Mouse (Mus musculus) urinary bladder, postnatal 10 days (tissue): ENCODE results near the gene 2900011O08Rik.
"Not testable (repeated sequence)": the region's sequence is repeated elsewhere in the genome, so short reads cannot be mapped to it uniquely, and the experiment has no call there.

Experiments used
- DNase-seq: peaks from one replicate; pipeline ENCODE4 v3.0.0; 2022; ENCODE audit warnings: low spot score

Gene 2900011O08Rik

GRCm38 (mm10) chr16:14068701-14069100 lies 82.3 kb downstream of the 2900011O08Rik start:
- DNase-seq: not testable (repeated sequence)

GRCm38 (mm10) chr16:14070471-14071169 lies 84.2 kb downstream of the 2900011O08Rik start:
- no peak for DNase-seq

DNA sequence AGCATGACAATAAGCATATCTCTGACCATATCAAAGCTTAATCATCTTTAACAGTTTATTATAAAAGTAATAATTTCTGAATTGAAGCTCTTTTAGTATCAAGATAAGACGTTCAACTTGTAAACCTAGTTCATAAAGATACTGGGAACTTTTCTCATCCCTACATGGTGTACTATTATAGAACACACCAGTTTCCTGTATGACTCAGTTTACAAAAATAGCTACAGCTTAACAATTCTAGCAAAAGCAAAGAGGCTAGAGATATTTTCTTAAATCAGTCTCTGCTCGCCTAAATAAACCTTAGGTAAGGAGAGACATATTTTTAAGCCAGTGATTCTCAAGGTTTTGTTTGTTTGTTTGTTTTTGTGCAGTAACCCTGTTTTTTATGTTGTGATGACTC lies 96.5 kb downstream of the 2900011O08Rik start:
- DNase-seq: no peak

- DNase-seq: no peak
Observed at GRCm38 (mm10) chr16:14088249-14088648, 101.8 kb downstream of the 2900011O08Rik start.

GRCm38 (mm10) chr16:14089296-14089695 lies 102.9 kb downstream of the 2900011O08Rik start:
- no peak for DNase-seq

GRCm38 (mm10) chr16:14091771-14092170 lies 105.4 kb downstream of the 2900011O08Rik start:
- DNase-seq: no peak

DNA sequence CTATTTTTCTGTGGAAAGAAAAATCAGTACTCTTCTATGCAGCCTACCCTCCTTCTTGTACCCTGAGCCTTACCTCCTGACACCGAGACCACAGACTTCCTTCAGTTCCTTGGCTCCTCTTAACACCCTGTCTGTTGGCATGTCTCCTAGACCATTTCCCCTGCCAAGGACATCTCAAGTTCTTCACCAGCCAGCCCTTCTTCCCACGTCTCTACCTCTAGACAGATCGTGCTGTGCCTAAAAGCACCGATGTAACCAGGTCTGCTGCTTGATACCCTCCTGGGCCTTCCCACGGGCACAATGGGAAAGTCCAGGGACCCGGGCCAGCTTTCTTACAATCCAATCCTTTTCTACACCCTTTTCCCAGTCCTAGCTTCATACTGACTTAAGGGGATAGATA lies 119.5 kb downstream of the 2900011O08Rik start:
- DNase-seq: no peak

- no peak for DNase-seq
Observed at GRCm38 (mm10) chr16:14109651-14110230, 123.3 kb downstream of the 2900011O08Rik start.

DNA sequence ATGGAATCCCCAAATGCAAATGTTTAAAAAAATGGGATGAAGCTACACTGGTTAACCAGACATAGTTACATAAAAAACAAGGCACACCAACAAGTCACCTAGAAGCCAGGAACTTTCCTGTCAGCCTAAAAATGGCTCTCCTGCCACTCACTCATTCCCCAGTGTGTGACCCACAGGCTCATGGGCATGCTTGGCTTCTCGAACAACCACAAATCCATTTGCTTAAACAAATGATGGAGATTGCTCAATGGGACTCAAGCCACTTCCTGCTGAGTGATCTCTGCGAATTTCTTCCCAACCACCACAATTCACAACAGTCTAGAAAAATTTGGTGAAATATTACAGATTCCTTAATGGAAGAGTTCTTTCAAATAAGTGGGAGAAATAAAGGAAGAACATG lies 124.5 kb downstream of the 2900011O08Rik start:
- DNase-seq: no peak

- no peak for DNase-seq
Observed at GRCm38 (mm10) chr16:14112133-14112532, 125.7 kb downstream of the 2900011O08Rik start.

GRCm38 (mm10) chr16:14112742-14113141 lies 126.3 kb downstream of the 2900011O08Rik start:
- DNase-seq: no peak

DNA sequence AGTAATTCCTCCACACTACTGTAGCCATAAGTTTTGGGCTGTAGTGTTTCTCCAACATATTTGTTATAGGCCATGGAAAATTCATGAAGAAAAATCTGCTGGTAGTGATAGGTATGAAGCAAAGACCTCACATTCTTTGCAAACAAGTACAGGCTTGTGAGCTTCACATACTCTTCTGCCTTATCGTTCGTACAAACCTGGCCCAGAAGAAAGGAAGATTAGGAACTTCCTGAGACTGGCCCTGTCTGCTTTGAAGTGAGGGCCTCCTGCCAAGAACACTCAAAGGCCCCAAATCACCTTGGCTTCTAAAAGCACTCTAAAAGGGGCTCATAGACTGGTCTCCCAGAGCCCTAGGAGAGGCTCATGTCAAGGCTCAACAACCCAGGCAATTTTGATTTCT lies 130.9 kb downstream of the 2900011O08Rik start:
- DNase-seq: no peak

GRCm38 (mm10) chr16:14120941-14121340 lies 134.5 kb downstream of the 2900011O08Rik start:
- DNase-seq: no peak

DNA sequence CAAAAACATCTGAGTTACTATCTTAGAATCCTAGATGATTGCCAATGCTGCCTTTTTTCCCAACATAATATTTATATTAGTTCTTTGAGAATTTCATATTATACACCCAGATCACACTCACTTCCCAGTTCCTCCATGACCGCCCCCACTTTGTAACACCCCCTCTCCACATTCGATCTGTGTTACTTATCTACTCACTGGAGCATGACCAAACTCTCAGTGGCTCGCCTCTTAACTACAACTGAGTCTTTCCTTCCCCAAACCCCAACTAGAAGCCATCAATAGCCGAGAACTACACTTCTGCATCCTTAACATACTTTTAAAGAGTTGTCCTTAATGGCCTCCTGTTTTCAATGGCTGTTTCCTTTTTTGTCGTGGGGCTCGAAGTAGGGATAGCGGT lies 135.2 kb downstream of the 2900011O08Rik start:
- no peak for DNase-seq

- DNase-seq: no peak
Observed at GRCm38 (mm10) chr16:14122586-14122985, 136.2 kb downstream of the 2900011O08Rik start.

DNA sequence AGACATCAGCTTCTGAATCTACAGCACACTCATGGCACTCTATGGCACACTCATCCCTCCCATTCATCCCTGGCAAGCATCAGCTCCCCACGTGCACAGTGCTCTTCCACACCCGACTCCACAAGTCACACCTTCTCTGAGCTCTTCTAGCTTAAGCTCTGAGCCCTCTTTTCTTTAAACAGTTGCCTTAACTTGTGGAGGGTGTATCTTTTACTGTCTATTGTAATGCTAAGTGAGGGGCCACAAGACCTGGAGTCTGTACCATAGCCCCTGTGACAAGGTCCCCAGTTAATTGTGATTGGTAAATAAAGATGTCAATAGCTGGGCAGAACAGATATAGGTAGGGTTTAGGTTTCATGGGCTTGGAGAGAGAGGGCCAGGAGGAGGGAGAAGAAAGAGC lies 137.5 kb downstream of the 2900011O08Rik start:
- DNase-seq: no peak

- DNase-seq: no peak
Observed at GRCm38 (mm10) chr16:14124709-14125108, 138.3 kb downstream of the 2900011O08Rik start.

DNA sequence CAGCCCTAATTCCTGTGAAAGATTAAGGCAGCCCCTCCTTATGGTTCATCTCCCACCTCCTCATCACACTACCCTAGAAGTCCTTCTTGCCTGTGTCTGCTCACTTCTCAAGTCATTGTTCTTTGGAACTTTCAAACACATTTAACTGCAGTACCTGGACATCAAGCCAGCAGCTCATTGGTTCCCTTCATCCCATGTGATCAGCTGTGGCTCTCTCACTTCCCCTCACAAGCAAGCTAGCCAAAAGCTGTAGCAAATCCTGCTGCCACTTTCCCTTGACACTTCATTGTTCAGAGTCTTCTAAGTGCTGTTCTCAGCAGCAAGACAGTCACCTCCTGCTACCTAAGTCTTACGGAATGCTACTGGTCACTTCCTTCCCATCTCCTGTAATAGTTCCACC lies 138.8 kb downstream of the 2900011O08Rik start:
- DNase-seq: no peak

DNA sequence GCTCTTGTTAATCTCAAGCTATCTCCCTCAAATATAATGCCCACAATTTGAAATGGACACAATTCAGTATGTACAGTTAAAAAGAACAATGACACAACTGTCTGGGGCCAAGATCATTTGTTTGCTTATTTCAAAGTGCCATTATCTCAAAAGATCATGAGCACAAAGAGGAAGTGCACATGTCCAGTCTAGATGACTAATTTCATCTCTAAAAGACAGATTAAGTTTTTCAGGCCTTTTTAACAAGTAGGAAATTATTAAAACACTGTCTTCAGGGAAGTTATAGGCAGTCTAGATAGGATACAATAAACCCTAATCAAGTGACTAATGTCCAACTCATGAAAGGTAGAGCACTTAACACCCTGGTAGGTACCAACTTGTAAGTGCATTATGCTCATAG lies 142.6 kb downstream of the 2900011O08Rik start:
- no peak for DNase-seq

DNA sequence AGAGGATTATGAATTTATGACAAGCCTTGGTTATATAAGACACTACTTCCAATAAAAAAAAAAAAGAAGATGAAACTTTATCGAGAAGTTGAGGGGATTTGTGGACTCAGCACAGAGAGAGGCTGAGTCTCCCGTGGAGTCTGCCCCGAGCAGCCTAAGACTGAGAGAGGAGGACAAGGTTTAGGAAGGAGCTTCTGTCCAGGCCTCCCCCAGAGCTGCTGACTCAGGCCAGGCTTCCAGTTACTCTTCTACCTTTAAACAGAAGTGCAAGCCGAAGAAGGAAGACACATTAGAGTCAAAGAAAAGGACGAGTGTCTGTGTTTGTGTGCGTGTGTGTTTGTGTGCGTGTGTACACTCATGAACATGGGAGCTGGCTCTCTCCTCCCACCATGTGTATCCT lies 144.4 kb downstream of the 2900011O08Rik start:
- DNase-seq: no peak

DNA sequence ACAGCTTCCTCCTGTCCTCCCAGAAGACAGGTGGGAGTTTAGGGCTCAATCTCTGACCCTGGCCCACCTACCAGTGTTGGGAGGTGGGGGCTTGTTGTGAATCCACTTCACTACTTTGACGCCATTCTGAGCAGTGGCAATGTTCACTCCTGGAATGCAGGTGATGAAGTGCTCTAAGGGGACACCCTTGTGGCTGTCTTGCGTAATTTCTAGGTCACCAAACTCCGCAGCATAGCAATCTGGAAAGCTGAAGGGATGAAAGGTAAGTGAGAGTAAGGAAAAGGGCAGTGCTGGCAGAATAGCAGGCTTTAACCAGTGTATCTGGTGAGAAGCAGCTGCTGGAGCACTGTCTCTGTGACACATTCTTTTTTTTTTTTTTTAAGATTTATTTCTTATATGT lies 145.0 kb downstream of the 2900011O08Rik start:
- DNase-seq: no peak

GRCm38 (mm10) chr16:14131838-14132237 lies 145.4 kb downstream of the 2900011O08Rik start:
- DNase-seq: no peak

DNA sequence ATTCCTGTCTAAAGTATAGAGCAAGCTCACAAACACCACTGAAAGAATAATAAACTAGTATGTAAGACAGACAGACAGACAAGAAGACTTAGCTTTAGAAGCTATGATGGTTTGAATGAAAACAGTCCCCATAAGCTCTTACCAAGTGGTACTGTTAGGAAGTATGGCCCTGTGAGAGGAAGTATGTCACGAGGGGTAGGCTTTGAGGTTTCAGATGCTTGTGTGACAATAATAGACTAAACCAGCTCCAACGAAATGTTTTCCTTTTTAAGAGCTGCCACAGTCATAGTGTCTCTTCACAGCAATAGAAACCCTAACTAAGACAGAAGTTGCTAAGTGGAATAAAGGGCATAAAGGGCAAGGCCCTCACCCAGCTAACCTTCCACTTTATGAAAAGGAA lies 148.6 kb downstream of the 2900011O08Rik start:
- no peak for DNase-seq

DNA sequence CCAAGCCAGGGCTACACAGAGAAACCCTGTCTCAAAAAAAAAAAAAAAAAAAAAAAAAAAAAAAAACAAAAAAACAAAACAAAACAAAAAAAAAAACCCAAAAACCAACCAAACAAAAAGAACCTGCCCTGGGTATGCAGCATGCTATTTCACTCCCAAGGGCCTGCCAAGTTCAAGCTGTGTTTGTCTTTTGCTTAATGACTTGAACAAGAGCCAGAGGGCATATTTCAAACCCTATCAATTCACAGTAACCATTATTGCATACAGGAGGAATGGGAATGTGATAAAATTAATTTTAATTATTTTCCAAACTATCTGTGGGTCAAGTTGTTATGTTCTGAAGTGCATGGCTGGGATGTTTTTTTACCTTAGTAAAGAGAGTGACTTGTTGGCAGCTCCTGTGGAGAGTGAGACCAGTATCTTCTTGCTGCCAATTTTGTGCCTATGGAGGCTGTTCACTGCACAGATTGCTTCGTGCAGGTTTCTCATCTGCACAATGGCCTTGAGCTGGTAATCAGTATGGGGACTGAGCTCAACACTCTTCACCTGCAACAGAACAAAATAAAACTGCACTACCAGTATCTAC lies 151.7 kb downstream of the 2900011O08Rik start:
- no peak for DNase-seq
